17 mouse cellular contexts compared by ENCODE assay signal in the genomic region with DNA sequence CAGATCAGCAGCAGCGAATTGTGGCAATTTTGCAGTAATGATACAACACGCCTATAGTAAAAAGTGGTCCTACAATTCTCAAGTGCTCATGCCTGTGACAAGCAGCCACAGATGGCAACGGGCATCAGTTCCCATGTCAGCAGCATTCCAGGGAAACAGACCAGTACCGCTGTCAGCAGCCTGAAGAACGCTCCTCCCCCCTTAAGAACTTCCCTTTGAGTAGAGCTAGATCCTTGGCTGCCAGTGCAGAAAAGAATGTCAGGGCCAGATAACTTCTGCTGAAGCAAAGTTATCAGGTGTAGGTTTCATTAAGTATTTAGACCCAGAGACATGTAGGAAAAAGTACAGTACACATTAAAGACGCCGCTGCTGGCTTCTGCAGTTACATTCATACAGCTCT. TPM values are rescaled to one million over a fixed set of nuclear protein-coding genes. Genes with fewer than 3 reads are reported as not detected.
DNase-seq lines count a peak whose midpoint lies in the region; ATAC-seq and TF ChIP-seq lines count a peak whose summit lies in the region.
"Had no signal": no experiment of that assay in that cellular context is flagged by ENCODE, and none has a peak within 500 bp of the region (broad histone marks: within the 10 kb centered on the region; RNA-seq: fewer than 3 reads in every experiment).

No protein-coding gene starts in this region.

- peak overlapping the region; percentile 34 for H3K4me2 ChIP-seq in heart, embryonic 13.5 days
- H3K4me2 ChIP-seq in lung, postnatal 0 days (replicated peaks; ENCODE audit: low read depth, low read length) = no peak overlapping the region
- H3K4me2 ChIP-seq in myocyte (ENCODE audit: low read depth) = peak overlapping the region; percentile 12
- H3K4me2 ChIP-seq: hindbrain, embryonic 13.5 days; liver, embryonic 15.5 days had no signal

- H3K27me3 ChIP-seq in heart, embryonic 13.5 days (replicated peaks) = peaks cover 8% of the 10 kb centered on the region; the same call in 1 of the 2 replicates
- no peaks in the 10 kb centered on the region for H3K27me3 ChIP-seq in lung, postnatal 0 days (replicated peaks; ENCODE audit: insufficient read depth, low read length)
- H3K27me3 ChIP-seq in myocyte (ENCODE audit: control insufficient read depth, insufficient read depth, insufficient read length) = no peaks in the 10 kb centered on the region
- H3K27me3 ChIP-seq: hindbrain, embryonic 13.5 days; liver, embryonic 15.5 days had no signal

- peaks cover 43% of the 10 kb centered on the region for H3K4me1 ChIP-seq in heart, embryonic 13.5 days
- no peaks in the 10 kb centered on the region for H3K4me1 ChIP-seq in lung, postnatal 0 days (ENCODE audit: insufficient read depth, low read depth, low read length)
- H3K4me1 ChIP-seq: hindbrain, embryonic 13.5 days; liver, embryonic 15.5 days had no signal

- H3K9ac ChIP-seq in heart, embryonic 13.5 days = no peak overlapping the region
- H3K9ac ChIP-seq in lung, postnatal 0 days (replicated peaks; ENCODE audit: low read depth) = no peak overlapping the region
- H3K9ac ChIP-seq: hindbrain, embryonic 13.5 days; liver, embryonic 15.5 days had no signal

- intact Hi-C loops in heart, postnatal 10 days (cut with DNase I) = no loop called here

- no peaks in the 10 kb centered on the region for H3K9me3 ChIP-seq in heart, embryonic 13.5 days
- no peaks in the 10 kb centered on the region for H3K9me3 ChIP-seq in lung, postnatal 0 days (ENCODE audit: low read length)
- H3K9me3 ChIP-seq: hindbrain, embryonic 13.5 days; liver, embryonic 15.5 days had no signal

- peak; percentile 44 for DNase-seq in adrenal gland, adult 2 months
- DNase-seq in adrenal gland, adult 8-10 months = no peak
- no peak for DNase-seq in heart, postnatal 10 days
- peak; percentile 34 for DNase-seq in lung, postnatal 0 days (ENCODE audit: low spot score)
- no peak for DNase-seq in lung, postnatal 14 days
- DNase-seq in layer of hippocampus, adult 9-10 months (ENCODE audit: low spot score) = no peak
- DNase-seq: cerebellum, adult 18-20 months; gastrocnemius, postnatal 10 days; kidney, postnatal 14 days; right cerebral cortex, postnatal 14 days had no signal

- no peak overlapping the region for H3K4me3 ChIP-seq in heart, embryonic 13.5 days
- H3K4me3 ChIP-seq in lung, postnatal 0 days (ENCODE audit: low read depth, low read length) = no peak overlapping the region
- H3K4me3 ChIP-seq in myocyte = no peak overlapping the region
- H3K4me3 ChIP-seq: hindbrain, embryonic 13.5 days; liver, embryonic 15.5 days had no signal

- H3ac ChIP-seq in myocyte (ENCODE audit: control insufficient read depth, insufficient read length) = no peak overlapping the region

- H3K36me3 ChIP-seq in heart, embryonic 13.5 days = no peaks in the 10 kb centered on the region
- H3K36me3 ChIP-seq in lung, postnatal 0 days (ENCODE audit: insufficient read depth, low read length) = no peaks in the 10 kb centered on the region
- no peaks in the 10 kb centered on the region for H3K36me3 ChIP-seq in myocyte (ENCODE audit: control insufficient read depth, insufficient read depth)
- H3K36me3 ChIP-seq: hindbrain, embryonic 13.5 days; liver, embryonic 15.5 days had no signal

- 14% methylated on average over 7 of the region's 7 CpGs for WGBS in heart, embryonic 13.5 days
- 37% methylated on average over 7 of the region's 7 CpGs for WGBS in lung, postnatal 0 days

- no peaks in the 10 kb centered on the region for H3K79me2 ChIP-seq in myocyte (ENCODE audit: control insufficient read depth, insufficient read depth)

- TF ChIP-seq POLR2A in myocyte (IDR thresholded peaks at IDR 0.05; ENCODE audit: insufficient read length, low read depth) = no peak

- no peak for TF ChIP-seq EP300 in lung, postnatal 0 days (IDR thresholded peaks at IDR 0.05)

- peak; percentile 23; the same call in 1 of the 2 replicates for ATAC-seq in heart, embryonic 13.5 days (ENCODE audit: extremely low read depth, insufficient number of reproducible peaks, low FRiP score, low TSS enrichment)
- ATAC-seq in lung, postnatal 0 days = peak; percentile 46; the same call in 1 of the 2 replicates
- ATAC-seq: forebrain, embryonic 16.5 days; intestine, embryonic 16.5 days; midbrain, embryonic 16.5 days had no signal

- no peak for TF ChIP-seq CTCF in lung, postnatal 0 days (IDR thresholded peaks at IDR 0.05)

- peak overlapping the region; percentile 39; the same call in 1 of the 2 replicates for H3K27ac ChIP-seq in heart, embryonic 13.5 days (replicated peaks)
- H3K27ac ChIP-seq in lung, postnatal 0 days (ENCODE audit: low read length) = no peak overlapping the region
- H3K27ac ChIP-seq: hindbrain, embryonic 13.5 days; liver, embryonic 15.5 days had no signal

TF ChIP-seq in myocyte, 11 proteins besides CTCF, POLR2A, EP300 and RAD21:
- TF ChIP-seq CEBPB (IDR thresholded peaks at IDR 0.05; ENCODE audit: insufficient read depth, poor library complexity, severe bottlenecking) (no peak), REST (IDR thresholded peaks at IDR 0.05; ENCODE audit: insufficient read depth, insufficient read length) (no peak), TCF12 (IDR thresholded peaks at IDR 0.05; ENCODE audit: insufficient read depth, poor library complexity, severe bottlenecking) (no peak), USF1 (IDR thresholded peaks at IDR 0.05; ENCODE audit: low read depth) (no peak), TCF3 (IDR thresholded peaks at IDR 0.05; ENCODE audit: insufficient read length, low read depth) (peak; percentile 27), SRF (IDR thresholded peaks at IDR 0.05; ENCODE audit: control insufficient read depth, insufficient read length, low read depth) (no peak), E2F4 (IDR thresholded peaks at IDR 0.05; ENCODE audit: insufficient read depth) (no peak), MAX (IDR thresholded peaks at IDR 0.05; ENCODE audit: low read depth) (no peak), MYOG (IDR thresholded peaks at IDR 0.05; ENCODE audit: control insufficient read depth in 1 of 3, insufficient read depth in 1 of 3, insufficient read length in 2 of 3, low read depth in 2 of 3) (peak in 1 of 3 experiments; percentile 24), POLR2AphosphoS2 (IDR thresholded peaks at IDR 0.05; ENCODE audit: insufficient read length, low read depth) (no peak), MYOD1 (IDR thresholded peaks at IDR 0.05; ENCODE audit: control insufficient read depth in 1 of 3, insufficient read length in 2 of 3, low read depth in 2 of 3) (peak; percentile 84 to 98 (median 96))

RNA-seq across cellular contexts. Expression of a gene that starts 8.4 kb away (rescaled TPM):
- total RNA-seq in adrenal gland, adult 2 months (2021) = 10 to 100 TPM; 19.3 to 22.5 TPM
- polyA plus RNA-seq in adrenal gland, adult 2 months (2012; rRNA removed) = 10.3 and 11.5 TPM in 2 replicates
- 10 to 100 TPM; 16.8 to 22.8 (median 19.6) TPM for total RNA-seq in adrenal gland, adult 8-10 months (2022)
- polyA plus RNA-seq in heart, embryonic 13.5 days (2015; fragmentation: Nextera tagmentation; extraction: Ambion mirVana) = 1.7 and 1.9 TPM in 2 replicates
- 10 to 100 TPM; 22.1 to 24.3 TPM for total RNA-seq in heart, postnatal 10 days (2021)
- polyA plus RNA-seq in lung, postnatal 0 days (2015; fragmentation: Nextera tagmentation; extraction: Ambion mirVana) = 2.8 and 3.5 TPM in 2 replicates
- 6.3 TPM for polyA plus RNA-seq in myocyte (2012; fragmentation: generic; extraction: Trizol)

RNA-seq across cellular contexts. Expression of a gene that starts 40.0 kb away (rescaled TPM):
- total RNA-seq in adrenal gland, adult 2 months (2021) = 10 to 100 TPM; 38.6 to 47.0 TPM
- 26.2 and 27.3 TPM in 2 replicates for polyA plus RNA-seq in adrenal gland, adult 2 months (2012; rRNA removed)
- 10 to 100 TPM; 41.8 to 54.8 (median 48.5) TPM for total RNA-seq in adrenal gland, adult 8-10 months (2022)
- polyA plus RNA-seq in heart, embryonic 13.5 days (2015; fragmentation: Nextera tagmentation; extraction: Ambion mirVana) = 4.8 and 5.3 TPM in 2 replicates
- total RNA-seq in heart, postnatal 10 days (2021) = 10 to 100 TPM; 50.7 to 52.8 TPM
- 6.5 and 7.0 TPM in 2 replicates for polyA plus RNA-seq in lung, postnatal 0 days (2015; fragmentation: Nextera tagmentation; extraction: Ambion mirVana)
- 48.8 TPM for polyA plus RNA-seq in myocyte (2012; fragmentation: generic; extraction: Trizol)

RNA-seq across cellular contexts. Expression of a gene that starts 57.4 kb away (rescaled TPM):
- total RNA-seq in adrenal gland, adult 2 months (2021) = 100 to 1,000 TPM; 212 to 248 TPM
- 91.7 and 121 TPM in 2 replicates for polyA plus RNA-seq in adrenal gland, adult 2 months (2012; rRNA removed)
- 100 to 1,000 TPM; 195 to 232 (median 215) TPM for total RNA-seq in adrenal gland, adult 8-10 months (2022)
- polyA plus RNA-seq in heart, embryonic 13.5 days (2015; fragmentation: Nextera tagmentation; extraction: Ambion mirVana) = 382 and 477 TPM in 2 replicates
- total RNA-seq in heart, postnatal 10 days (2021) = 100 to 1,000 TPM; 187 to 188 TPM
- 334 and 385 TPM in 2 replicates for polyA plus RNA-seq in lung, postnatal 0 days (2015; fragmentation: Nextera tagmentation; extraction: Ambion mirVana)
- 395 TPM for polyA plus RNA-seq in myocyte (2012; fragmentation: generic; extraction: Trizol)

RNA-seq across cellular contexts. Expression of a gene that starts 57.5 kb away (rescaled TPM):
- 10 to 100 TPM in 1 of 2 experiments, 1 to 10 TPM in 1; 6.7 to 11.8 TPM for total RNA-seq in adrenal gland, adult 2 months (2021)
- 14.2 and 18.1 TPM in 2 replicates for polyA plus RNA-seq in adrenal gland, adult 2 months (2012; rRNA removed)
- 10 to 100 TPM in 3 of 4 experiments, 1 to 10 TPM in 1; 9.9 to 14.3 (median 11.7) TPM for total RNA-seq in adrenal gland, adult 8-10 months (2022)
- polyA plus RNA-seq in heart, embryonic 13.5 days (2015; fragmentation: Nextera tagmentation; extraction: Ambion mirVana) = 2.5 and 3.0 TPM in 2 replicates
- 1 to 10 TPM; 2.7 to 4.0 TPM for total RNA-seq in heart, postnatal 10 days (2021)
- 2.0 and 2.4 TPM in 2 replicates for polyA plus RNA-seq in lung, postnatal 0 days (2015; fragmentation: Nextera tagmentation; extraction: Ambion mirVana)
- polyA plus RNA-seq in myocyte (2012; fragmentation: generic; extraction: Trizol) = 1.6 TPM

Comparison
In these comparisons a context has a peak if more than half of its experiments do, and no peak if none do; other contexts are left out.
1. DNase-seq: peak in adrenal gland, adult 2 months (single experiment) and lung, postnatal 0 days (single experiment); none in adrenal gland, adult 8-10 months (single experiment), heart, postnatal 10 days (0 of 2), lung, postnatal 14 days (single experiment) and layer of hippocampus, adult 9-10 months (single experiment).